In genomic region chr19:6968491-6969271, GRCm38 (mm10) we compare ENCODE assay signal across 8 mouse cellular contexts. TPM values are rescaled to one million over a fixed set of nuclear protein-coding genes. Genes with fewer than 3 reads are reported as not detected.
DNase-seq lines count a peak whose midpoint lies in the region; ATAC-seq and TF ChIP-seq lines count a peak whose summit lies in the region.

No protein-coding gene starts in this region.

- TF ChIP-seq EP300 in heart, adult 2 months (IDR thresholded peaks at IDR 0.05; ENCODE audit: insufficient read depth, low read depth, low read length): no peak

- 25% methylated on average over 15 of the region's 15 CpGs for WGBS in heart, adult 2 months
- WGBS in hindbrain, embryonic 16.5 days: 15% methylated on average over 15 of the region's 15 CpGs
- WGBS in liver, embryonic 15.5 days (ENCODE audit: insufficient replicate concordance): 7% methylated on average over 15 of the region's 15 CpGs
- WGBS in small intestine, adult 2 months: 3% methylated on average over 15 of the region's 15 CpGs

- peak overlapping the region; percentile 92 for H3K27ac ChIP-seq in heart, adult 2 months
- H3K27ac ChIP-seq in hindbrain, embryonic 16.5 days (ENCODE audit: low read depth, low read length): no peak overlapping the region
- no peak overlapping the region for H3K27ac ChIP-seq in liver, embryonic 15.5 days (replicated peaks)
- H3K27ac ChIP-seq in small intestine, adult 2 months (ENCODE audit: insufficient read depth, low read depth, low read length): peak overlapping the region; percentile 100

- no peak for ATAC-seq in hindbrain, embryonic 16.5 days
- ATAC-seq in liver, embryonic 15.5 days (ENCODE audit: insufficient read depth): no peak

- TF ChIP-seq CTCF in heart, adult 2 months (IDR thresholded peaks at IDR 0.05): no peak
- no peak for TF ChIP-seq CTCF in small intestine, adult 2 months (IDR thresholded peaks at IDR 0.05; ENCODE audit: extremely low read depth, insufficient read length, insufficient replicate concordance, low read depth, low read length)

- H3K4me1 ChIP-seq in heart, adult 2 months (ENCODE audit: control insufficient read depth, insufficient read depth, low read length): peaks cover 2% of the 10 kb centered on the region
- H3K4me1 ChIP-seq in hindbrain, embryonic 16.5 days (ENCODE audit: control insufficient read depth, insufficient read depth, low read depth, low read length): peaks cover 11% of the 10 kb centered on the region
- peaks cover 66% of the 10 kb centered on the region for H3K4me1 ChIP-seq in liver, embryonic 15.5 days (replicated peaks)
- peaks cover 29% of the 10 kb centered on the region for H3K4me1 ChIP-seq in small intestine, adult 2 months (ENCODE audit: control insufficient read depth, insufficient read depth, insufficient read length, low read length)

- peak overlapping the region; percentile 62 for H3K4me3 ChIP-seq in heart, adult 2 months
- H3K4me3 ChIP-seq in hindbrain, embryonic 16.5 days (ENCODE audit: low read length): peak overlapping the region; percentile 49
- H3K4me3 ChIP-seq in liver, embryonic 15.5 days (replicated peaks): peak overlapping the region; percentile 66
- peak overlapping the region; percentile 92 for H3K4me3 ChIP-seq in small intestine, adult 2 months (ENCODE audit: low read depth, low read length)

- no peak for TF ChIP-seq POLR2A in heart, adult 2 months (IDR thresholded peaks at IDR 0.05; ENCODE audit: insufficient read depth, low read depth, low read length)
- peak; percentile 64 for TF ChIP-seq POLR2A in small intestine, adult 2 months (IDR thresholded peaks at IDR 0.05; ENCODE audit: low read depth, low read length)

- no peaks in the 10 kb centered on the region for H3K27me3 ChIP-seq in heart, adult 2 months (ENCODE audit: control insufficient read depth, insufficient read depth, low read length)
- H3K27me3 ChIP-seq in hindbrain, embryonic 16.5 days (replicated peaks; ENCODE audit: control insufficient read depth, insufficient read depth, low read length): peaks cover 10% of the 10 kb centered on the region
- peaks cover 22% of the 10 kb centered on the region for H3K27me3 ChIP-seq in liver, embryonic 15.5 days
- H3K27me3 ChIP-seq in small intestine, adult 2 months (ENCODE audit: control insufficient read depth, insufficient read depth, low read length): no peaks in the 10 kb centered on the region

- H3K79me2 ChIP-seq in heart, adult 2 months (replicated peaks; ENCODE audit: control insufficient read depth, insufficient read depth, low read length): no peaks in the 10 kb centered on the region; the same call in 1 of the 2 replicates

- peak overlapping the region; percentile 94 for H3K9ac ChIP-seq in heart, adult 2 months (ENCODE audit: low read depth, low read length)
- H3K9ac ChIP-seq in hindbrain, embryonic 16.5 days (ENCODE audit: low read depth, low read length): peak overlapping the region; percentile 7; the same call in 1 of the 2 replicates
- peak overlapping the region; percentile 75 for H3K9ac ChIP-seq in liver, embryonic 15.5 days

- H3K36me3 ChIP-seq in heart, adult 2 months (ENCODE audit: control insufficient read depth, insufficient read depth, low read length): no peaks in the 10 kb centered on the region
- no peaks in the 10 kb centered on the region for H3K36me3 ChIP-seq in hindbrain, embryonic 16.5 days (ENCODE audit: control insufficient read depth, insufficient read depth, low read length)
- peaks cover 17% of the 10 kb centered on the region; the same call in 1 of the 2 replicates for H3K36me3 ChIP-seq in liver, embryonic 15.5 days (replicated peaks)
- peaks cover 32% of the 10 kb centered on the region for H3K36me3 ChIP-seq in small intestine, adult 2 months (ENCODE audit: control insufficient read depth, insufficient read depth, low read length)

- H3K4me2 ChIP-seq in hindbrain, embryonic 16.5 days (ENCODE audit: low read length): peak overlapping the region; percentile 54
- peak overlapping the region; percentile 97 for H3K4me2 ChIP-seq in liver, embryonic 15.5 days

- DNase-seq in heart, adult 2 months: peak in 1 of 2 experiments; percentile 42
- no peak for DNase-seq in heart, postnatal 4 days
- DNase-seq in ZHBTc4 (ENCODE audit: low read depth, low spot score): peak; percentile 53
- no peak for DNase-seq in right cerebral cortex, adult 18-20 months
- no peak for DNase-seq in layer of hippocampus, adult 9-10 months (ENCODE audit: low spot score)

- no peaks in the 10 kb centered on the region for H3K9me3 ChIP-seq in hindbrain, embryonic 16.5 days (ENCODE audit: control insufficient read depth, low read length)
- no peaks in the 10 kb centered on the region for H3K9me3 ChIP-seq in liver, embryonic 15.5 days (replicated peaks)

- intact Hi-C loops in heart, adult 2 months (cut with DNase I): loop anchor here (1.0 kb wide), 2 partner anchors 16 to 44 kb away; no protein-coding TSS in a partner anchor

RNA-seq across cellular contexts. Expression of gene Ppp1r14b, which starts 6.1 kb away (rescaled TPM):
- total RNA-seq in heart, adult 2 months (2021): 10 to 100 TPM; 85.8 to 91.0 TPM
- polyA plus RNA-seq in heart, adult 2 months (2012; rRNA removed): 42.3 and 56.8 TPM in 2 replicates
- 100 to 1,000 TPM; 243 to 246 TPM for total RNA-seq in heart, postnatal 4 days (2021)
- 89.4 and 96.8 TPM in 2 replicates for polyA plus RNA-seq in hindbrain, embryonic 16.5 days (2015; fragmentation: Nextera tagmentation; extraction: Ambion mirVana)
- 51.4 and 55.8 TPM in 2 replicates for polyA plus RNA-seq in liver, embryonic 15.5 days (2015; fragmentation: Nextera tagmentation; extraction: Ambion mirVana)
- polyA plus RNA-seq in small intestine, adult 2 months (2012; rRNA removed): 44.2 and 100 TPM in 2 replicates

RNA-seq across cellular contexts. Expression of gene Plcb3, which starts 7.6 kb away (rescaled TPM):
- 10 to 100 TPM; 14.6 to 15.2 TPM for total RNA-seq in heart, adult 2 months (2021)
- polyA plus RNA-seq in heart, adult 2 months (2012; rRNA removed): 27.5 and 33.7 TPM in 2 replicates
- 10 to 100 TPM; 17.4 to 19.9 TPM for total RNA-seq in heart, postnatal 4 days (2021)
- polyA plus RNA-seq in hindbrain, embryonic 16.5 days (2015; fragmentation: Nextera tagmentation; extraction: Ambion mirVana): 13.1 and 13.8 TPM in 2 replicates
- 5.9 and 6.8 TPM in 2 replicates for polyA plus RNA-seq in liver, embryonic 15.5 days (2015; fragmentation: Nextera tagmentation; extraction: Ambion mirVana)
- 200 and 595 TPM in 2 replicates for polyA plus RNA-seq in small intestine, adult 2 months (2012; rRNA removed)

RNA-seq across cellular contexts. Expression of gene Fkbp2, which starts 11.6 kb away (rescaled TPM):
- 10 to 100 TPM; 23.2 to 24.7 TPM for total RNA-seq in heart, adult 2 months (2021)
- polyA plus RNA-seq in heart, adult 2 months (2012; rRNA removed): 21.1 and 27.6 TPM in 2 replicates
- total RNA-seq in heart, postnatal 4 days (2021): 10 to 100 TPM; 23.5 to 26.6 TPM
- polyA plus RNA-seq in hindbrain, embryonic 16.5 days (2015; fragmentation: Nextera tagmentation; extraction: Ambion mirVana): 159 and 192 TPM in 2 replicates
- polyA plus RNA-seq in liver, embryonic 15.5 days (2015; fragmentation: Nextera tagmentation; extraction: Ambion mirVana): 88.3 and 101 TPM in 2 replicates
- 23.0 and 47.9 TPM in 2 replicates for polyA plus RNA-seq in small intestine, adult 2 months (2012; rRNA removed)

RNA-seq across cellular contexts. Expression of gene Vegfb, which starts 18.8 kb away (rescaled TPM):
- 100 to 1,000 TPM; 413 to 501 TPM for total RNA-seq in heart, adult 2 months (2021)
- polyA plus RNA-seq in heart, adult 2 months (2012; rRNA removed): 257 and 355 TPM in 2 replicates
- total RNA-seq in heart, postnatal 4 days (2021): 100 to 1,000 TPM; 263 to 265 TPM
- 49.6 and 71.2 TPM in 2 replicates for polyA plus RNA-seq in hindbrain, embryonic 16.5 days (2015; fragmentation: Nextera tagmentation; extraction: Ambion mirVana)
- 15.5 and 15.6 TPM in 2 replicates for polyA plus RNA-seq in liver, embryonic 15.5 days (2015; fragmentation: Nextera tagmentation; extraction: Ambion mirVana)
- polyA plus RNA-seq in small intestine, adult 2 months (2012; rRNA removed): 19.8 and 20.4 TPM in 2 replicates

RNA-seq across cellular contexts. Expression of gene Dnajc4, which starts 23.7 kb away (rescaled TPM):
- 10 to 100 TPM; 45.6 to 57.4 TPM for total RNA-seq in heart, adult 2 months (2021)
- 57.6 and 68.4 TPM in 2 replicates for polyA plus RNA-seq in heart, adult 2 months (2012; rRNA removed)
- 10 to 100 TPM; 48.7 to 49.2 TPM for total RNA-seq in heart, postnatal 4 days (2021)
- 22.7 and 24.8 TPM in 2 replicates for polyA plus RNA-seq in hindbrain, embryonic 16.5 days (2015; fragmentation: Nextera tagmentation; extraction: Ambion mirVana)
- polyA plus RNA-seq in liver, embryonic 15.5 days (2015; fragmentation: Nextera tagmentation; extraction: Ambion mirVana): 10.2 and 10.9 TPM in 2 replicates
- polyA plus RNA-seq in small intestine, adult 2 months (2012; rRNA removed): 34.1 and 53.4 TPM in 2 replicates

Comparison
In these comparisons a context has a peak if more than half of its experiments do, and no peak if none do; other contexts are left out.
1. H3K27ac ChIP-seq: peak in heart, adult 2 months (single experiment) and small intestine, adult 2 months (single experiment); none in hindbrain, embryonic 16.5 days (single experiment) and liver, embryonic 15.5 days (single experiment).
2. H3K9ac ChIP-seq: peak in every context shown above with its lines; median percentile 94 in heart, adult 2 months; 75 in liver, embryonic 15.5 days; 7 in hindbrain, embryonic 16.5 days.
3. Peak in every context shown above with its lines, with median percentiles within 50 percentile points of each other: H3K4me3 ChIP-seq.